Mouse (Mus musculus): ENCODE data around the gene Orai1.

GRCm38 (mm10) chr5:123009873-123010272 lies 5.0 kb upstream of the Orai1 start:
- TF ChIP-seq CTCF (IDR thresholded peaks at IDR 0.05; ENCODE audit: low read depth, low read length), result no peak
- TF ChIP-seq POLR2A (IDR thresholded peaks at IDR 0.05; ENCODE audit: insufficient read depth, low read length), result no peak
